Mouse (Mus musculus): Measurements from ENCODE around the gene Cdk14. TPM values are rescaled to one million over a fixed set of nuclear protein-coding genes. Genes with fewer than 3 reads are reported as not detected.

Cdk14 gene
- polyA plus RNA-seq, 2 experiments: 0.68 to 1.4 TPM

DNA sequence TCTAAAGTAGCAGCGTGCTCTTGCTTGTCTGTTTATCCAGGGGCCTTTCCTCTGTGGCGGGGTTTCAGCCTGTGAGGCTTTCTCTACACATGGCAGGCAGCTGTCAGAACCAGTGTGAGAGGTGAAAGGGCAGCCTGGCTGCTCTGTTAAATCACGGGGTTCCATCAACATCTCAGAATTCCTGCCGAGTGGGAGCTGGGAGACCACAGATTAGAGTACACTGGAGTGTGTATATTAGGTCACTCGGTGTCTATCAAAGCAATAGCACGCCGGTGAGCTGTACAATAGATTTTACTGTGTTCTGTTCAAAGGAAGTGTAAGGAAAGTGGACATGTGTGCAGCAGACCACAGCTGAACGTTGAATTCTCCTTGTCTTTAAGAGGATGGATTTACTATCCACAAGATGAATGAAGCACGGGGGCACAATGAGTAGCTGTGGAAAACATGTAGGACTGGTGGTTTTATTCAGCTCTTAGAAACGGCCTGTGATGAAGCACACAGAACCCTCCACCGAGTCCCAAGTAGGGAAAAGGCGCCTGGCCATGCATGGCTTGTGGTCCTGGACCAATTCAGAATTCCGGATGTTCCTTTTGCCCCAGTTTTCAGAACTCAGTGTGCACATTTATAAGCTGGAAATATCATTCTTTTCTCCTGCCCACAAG lies 585.2 kb downstream of the Cdk14 start:
- Histone ChIP-seq H3K4me3 (ENCODE audit: insufficient read depth in 1 of 2, low read depth in 2 of 2, low read length in 2 of 2) (no peak overlapping the region), H3K4me2 (ENCODE audit: low read depth) (no peak overlapping the region), H3K4me1 (replicated peaks; ENCODE audit: control insufficient read depth in 2 of 2, insufficient read depth in 2 of 2, low read length in 1 of 2) (no peaks in the 10 kb centered on the region), H3K9ac (replicated peaks) (no peak overlapping the region), H3K27me3 (ENCODE audit: control insufficient read depth, insufficient read depth, low read length) (no peaks in the 10 kb centered on the region), H3K27ac (no peak overlapping the region), H3K9me3 (ENCODE audit: control insufficient read depth, low read length) (no peaks in the 10 kb centered on the region), H3K36me3 (replicated peaks; ENCODE audit: control insufficient read depth, insufficient read depth, low read depth) (no peaks in the 10 kb centered on the region)
- ATAC-seq (ENCODE audit: insufficient read depth) (no peak), DNase-seq (ENCODE audit: low read depth in 3 of 3, low spot score in 3 of 3) (no peak)
- TF ChIP-seq EP300 (IDR thresholded peaks at IDR 0.05; ENCODE audit: low read depth) (no peak), CTCF (IDR thresholded peaks at IDR 0.05; ENCODE audit: low read depth) (no peak)
- WGBS (ENCODE audit: insufficient replicate concordance): 51% methylated on average over 13 of the region's 13 CpGs

DNA sequence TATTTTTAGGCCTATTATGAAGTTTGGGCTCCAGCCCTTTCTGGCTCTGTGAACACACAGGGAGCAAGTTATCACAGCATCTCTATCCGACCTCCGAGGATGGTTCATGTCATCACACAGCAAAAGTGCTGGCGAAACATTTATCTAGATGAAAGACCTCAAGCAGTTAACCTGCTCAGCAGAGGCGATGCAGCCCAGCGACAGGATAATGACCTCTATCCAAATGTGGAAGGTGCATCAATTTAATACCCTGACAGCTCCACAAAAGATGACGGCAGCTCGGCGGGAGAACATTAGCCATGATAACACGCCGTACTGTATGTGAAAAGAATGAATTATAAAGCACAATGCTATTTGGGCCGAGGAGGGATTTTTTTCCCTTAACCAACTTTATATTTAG lies 586.2 kb downstream of the Cdk14 start:
- no peak for TF ChIP-seq CTCF (IDR thresholded peaks at IDR 0.05; ENCODE audit: low read depth)
- TF ChIP-seq EP300 (IDR thresholded peaks at IDR 0.05; ENCODE audit: low read depth): no peak
- Histone ChIP-seq H3K4me3 (ENCODE audit: insufficient read depth in 1 of 2, low read depth in 2 of 2, low read length in 2 of 2) (no peak overlapping the region), H3K4me1 (replicated peaks; ENCODE audit: control insufficient read depth in 2 of 2, insufficient read depth in 2 of 2, low read length in 1 of 2) (no peaks in the 10 kb centered on the region), H3K36me3 (replicated peaks; ENCODE audit: control insufficient read depth, insufficient read depth, low read depth) (no peaks in the 10 kb centered on the region), H3K9ac (replicated peaks) (no peak overlapping the region), H3K27ac (no peak overlapping the region), H3K4me2 (ENCODE audit: low read depth) (no peak overlapping the region), H3K9me3 (ENCODE audit: control insufficient read depth, low read length) (no peaks in the 10 kb centered on the region), H3K27me3 (ENCODE audit: control insufficient read depth, insufficient read depth, low read length) (no peaks in the 10 kb centered on the region)
- DNase-seq (ENCODE audit: low read depth in 3 of 3, low spot score in 3 of 3): no peak
- no peak for ATAC-seq (ENCODE audit: insufficient read depth)
- 72% methylated on average over 11 of the region's 11 CpGs for WGBS (ENCODE audit: insufficient replicate concordance)

DNA sequence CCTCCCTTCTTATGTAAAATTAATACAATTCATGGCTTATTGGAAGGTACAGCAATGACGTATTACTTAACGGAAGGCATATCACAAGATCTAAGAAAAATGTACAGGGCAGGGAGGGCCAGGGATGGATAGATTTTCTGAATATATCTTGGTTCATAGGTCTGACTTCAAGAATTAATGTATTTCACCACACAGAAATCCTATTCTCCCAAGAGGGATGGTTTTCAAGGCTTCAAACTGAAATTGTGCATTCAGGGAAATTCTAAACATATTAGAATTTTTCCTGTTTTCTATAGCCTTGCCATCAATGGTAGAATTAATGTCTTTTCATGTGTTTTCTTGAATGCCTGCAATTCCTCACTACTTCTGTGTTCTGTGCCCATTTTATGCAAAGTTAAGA lies 593.2 kb downstream of the Cdk14 start:
- ATAC-seq (ENCODE audit: insufficient read depth): no peak

DNA sequence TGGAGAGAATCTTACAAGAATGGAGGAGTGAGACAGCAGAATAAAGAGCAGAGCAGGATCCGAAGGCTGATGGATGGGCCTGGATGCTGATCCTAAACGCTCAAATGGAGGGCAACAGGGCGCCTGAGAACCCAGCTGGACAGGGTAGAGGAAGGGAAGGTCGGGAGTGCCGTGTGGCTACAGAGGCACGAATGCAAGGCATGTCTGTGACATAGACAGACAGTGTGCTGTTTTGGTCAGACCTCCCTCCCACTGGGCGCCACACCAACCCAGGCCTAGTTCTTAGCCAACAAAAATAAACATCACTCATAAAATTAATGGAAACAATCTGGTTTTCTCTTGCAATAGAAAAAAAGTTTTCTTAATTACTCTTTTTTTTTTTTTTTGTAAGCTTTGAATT lies 594.2 kb downstream of the Cdk14 start:
- Histone ChIP-seq H3K27ac (no peak overlapping the region), H3K27me3 (ENCODE audit: control insufficient read depth, insufficient read depth, low read length) (no peaks in the 10 kb centered on the region), H3K4me1 (replicated peaks; ENCODE audit: control insufficient read depth in 2 of 2, insufficient read depth in 2 of 2, low read length in 1 of 2) (no peaks in the 10 kb centered on the region), H3K9ac (replicated peaks) (no peak overlapping the region), H3K4me2 (ENCODE audit: low read depth) (no peak overlapping the region), H3K4me3 (ENCODE audit: insufficient read depth in 1 of 2, low read depth in 2 of 2, low read length in 2 of 2) (no peak overlapping the region), H3K36me3 (replicated peaks; ENCODE audit: control insufficient read depth, insufficient read depth, low read depth) (no peaks in the 10 kb centered on the region), H3K9me3 (ENCODE audit: control insufficient read depth, low read length) (no peaks in the 10 kb centered on the region)
- 55% methylated on average over 7 of the region's 7 CpGs for WGBS (ENCODE audit: insufficient replicate concordance)
- ATAC-seq (ENCODE audit: insufficient read depth): no peak
- no peak for TF ChIP-seq CTCF (IDR thresholded peaks at IDR 0.05; ENCODE audit: low read depth)
- no peak for TF ChIP-seq EP300 (IDR thresholded peaks at IDR 0.05; ENCODE audit: low read depth)
- DNase-seq (ENCODE audit: low read depth in 3 of 3, low spot score in 3 of 3): no peak

More for the DNA sequence above, 593.2 kb downstream of the Cdk14 start:
- Histone ChIP-seq H3K36me3 (replicated peaks; ENCODE audit: control insufficient read depth, insufficient read depth, low read depth) (no peaks in the 10 kb centered on the region), H3K4me1 (replicated peaks; ENCODE audit: control insufficient read depth in 2 of 2, insufficient read depth in 2 of 2, low read length in 1 of 2) (no peaks in the 10 kb centered on the region), H3K9ac (replicated peaks) (no peak overlapping the region), H3K4me2 (ENCODE audit: low read depth) (no peak overlapping the region), H3K27me3 (ENCODE audit: control insufficient read depth, insufficient read depth, low read length) (no peaks in the 10 kb centered on the region), H3K4me3 (ENCODE audit: insufficient read depth in 1 of 2, low read depth in 2 of 2, low read length in 2 of 2) (no peak overlapping the region), H3K9me3 (ENCODE audit: control insufficient read depth, low read length) (no peaks in the 10 kb centered on the region), H3K27ac (no peak overlapping the region)
- 76% methylated on average over 2 of the region's 2 CpGs for WGBS (ENCODE audit: insufficient replicate concordance)
- TF ChIP-seq EP300 (IDR thresholded peaks at IDR 0.05; ENCODE audit: low read depth) (no peak), CTCF (IDR thresholded peaks at IDR 0.05; ENCODE audit: low read depth) (no peak)
- no peak for DNase-seq (ENCODE audit: low read depth in 3 of 3, low spot score in 3 of 3)

DNA sequence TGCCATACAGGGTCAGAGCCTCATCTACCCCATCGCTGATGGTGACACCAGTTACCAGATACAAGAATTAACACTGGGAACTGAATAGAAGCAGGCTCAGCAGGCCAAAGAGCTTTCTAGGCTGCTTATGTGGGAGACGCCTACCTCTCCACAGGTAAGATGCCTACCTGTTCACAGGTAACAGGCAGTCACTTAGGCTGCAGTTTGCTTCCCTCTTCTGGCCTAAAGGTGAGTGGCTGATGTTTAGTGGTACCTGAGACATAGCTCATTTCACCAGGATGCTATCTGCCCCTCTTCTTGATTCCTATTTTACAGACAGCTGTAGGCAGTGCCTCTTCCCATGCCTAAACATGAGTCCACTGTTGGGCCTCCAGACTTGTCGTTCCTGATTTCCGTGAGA lies 595.0 kb downstream of the Cdk14 start:
- TF ChIP-seq EP300 (IDR thresholded peaks at IDR 0.05; ENCODE audit: low read depth) (no peak), CTCF (IDR thresholded peaks at IDR 0.05; ENCODE audit: low read depth) (no peak)
- no peaks in the 10 kb centered on the region for H3K36me3 ChIP-seq (replicated peaks; ENCODE audit: control insufficient read depth, insufficient read depth, low read depth)
- 53% methylated on average over 4 of the region's 4 CpGs for WGBS (ENCODE audit: insufficient replicate concordance)
- ATAC-seq (ENCODE audit: insufficient read depth): no peak
- no peaks in the 10 kb centered on the region for H3K27me3 ChIP-seq (ENCODE audit: control insufficient read depth, insufficient read depth, low read length)
- H3K9me3 ChIP-seq (ENCODE audit: control insufficient read depth, low read length): no peaks in the 10 kb centered on the region
- DNase-seq (ENCODE audit: low read depth in 3 of 3, low spot score in 3 of 3): no peak
- no peak overlapping the region for H3K27ac ChIP-seq
- no peak overlapping the region for H3K4me3 ChIP-seq (ENCODE audit: insufficient read depth in 1 of 2, low read depth in 2 of 2, low read length in 2 of 2)
- no peak overlapping the region for H3K9ac ChIP-seq (replicated peaks)
- no peaks in the 10 kb centered on the region for H3K4me1 ChIP-seq (replicated peaks; ENCODE audit: control insufficient read depth in 2 of 2, insufficient read depth in 2 of 2, low read length in 1 of 2)
- H3K4me2 ChIP-seq (ENCODE audit: low read depth): no peak overlapping the region
